Mouse (Mus musculus) G1E (cell line): ENCODE measurements at regions not wholly inside any gene's neighbourhood (a gene's known extent, or its start where the extent isn't known, plus 50 kb on each side); places are given as distances from the start of the nearest gene placed in this dataset.

Source experiments
- CTCF ChIP-seq: IDR thresholded peaks from 2 replicates; pipeline ENCODE4 v1.5.1; 2012; ENCODE audit warnings: low read depth, low read length, inconsistent platforms, mixed read lengths
- GATA1 ChIP-seq: IDR thresholded peaks from 2 replicates; pipeline ENCODE4 v1.6.1; 2012; ENCODE audit warnings: borderline replicate concordance, low read length, inconsistent platforms, mixed read lengths
- GATA2 ChIP-seq: IDR thresholded peaks from 2 replicates; pipeline ENCODE4 v1.6.1; 2012; ENCODE audit warnings: low read depth, low read length, inconsistent platforms, borderline replicate concordance

DNA sequence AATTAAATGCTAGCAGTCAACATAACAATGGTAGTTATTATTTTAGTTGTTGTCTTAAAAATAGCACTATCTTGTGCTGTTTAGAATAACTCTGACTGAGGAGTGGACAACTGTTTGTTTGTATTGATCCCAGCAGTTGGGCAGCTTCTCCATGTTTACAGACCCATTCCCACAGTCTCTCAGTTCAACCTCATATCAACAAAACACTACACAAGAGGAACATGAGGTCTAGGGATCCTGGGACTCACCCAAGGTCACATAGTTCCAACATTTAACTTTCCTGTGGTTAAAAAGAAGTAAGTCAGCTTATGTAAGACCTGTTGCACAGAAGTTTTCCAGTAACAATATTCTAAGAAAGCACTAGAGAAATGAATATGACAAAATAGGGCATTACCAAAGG, 203.0 kb upstream of the Usp24 start:
- TF ChIP-seq CTCF, result no peak
- no peak for TF ChIP-seq GATA1
- no peak for TF ChIP-seq GATA2
